Mouse (Mus musculus) intestine, embryonic 14.5 days (tissue): ENCODE measurements around the gene Atp8b3. TPM values are rescaled to one million over a fixed set of nuclear protein-coding genes. Genes with fewer than 3 reads are reported as not detected.

ENCODE experiments used
- ATAC-seq: fragments of 200-750 bp; cut with Nextera tagmentation; replicated peaks from 2 replicates; pipeline ENCODE4 v1.8.0; 2017; ENCODE audit warnings: low read depth, moderate number of reproducible peaks, moderate TSS enrichment, moderate library complexity; ENCODE audit not compliant: low FRiP score, low TSS enrichment
- DNase-seq: peaks from one replicate; pipeline ENCODE4 v3.0.0-alpha.2; 2018; ENCODE audit warnings: low spot score
- H3K27ac ChIP-seq: fragments of 300-500 bp; sonication (generic); 2 replicates; pipeline ENCODE4 v1.5.1; 2014; ENCODE audit warnings: low read depth, mild to moderate bottlenecking, control low read depth
- H3K27me3 ChIP-seq: fragments of 300-500 bp; sonication (generic); replicated peaks from 2 replicates; pipeline ENCODE4 v1.6.1; 2014; ENCODE audit warnings: low read length, control low read depth; ENCODE audit not compliant: control insufficient read depth, insufficient read depth
- H3K36me3 ChIP-seq: fragments of 300-500 bp; sonication (generic); 2 replicates; pipeline ENCODE4 v1.6.1; 2014; ENCODE audit warnings: low read length, control low read depth; ENCODE audit not compliant: control insufficient read depth, insufficient read depth
- H3K4me1 ChIP-seq: fragments of 300-500 bp; sonication (generic); replicated peaks from 2 replicates; pipeline ENCODE4 v1.6.1; 2014; ENCODE audit warnings: low read length, control low read depth, mixed read lengths; ENCODE audit not compliant: control insufficient read depth, insufficient read depth
- H3K4me2 ChIP-seq: fragments of 300-500 bp; sonication (generic); 2 replicates; pipeline ENCODE4 v1.6.1; 2014; ENCODE audit warnings: low read length
- H3K4me3 ChIP-seq: fragments of 300-500 bp; sonication (generic); 2 replicates; pipeline ENCODE4 v1.5.1; 2014; ENCODE audit warnings: low read depth, low read length, control low read depth, mixed read lengths
- H3K9ac ChIP-seq: fragments of 300-500 bp; sonication (generic); 2 replicates; pipeline ENCODE4 v1.6.1; 2014; ENCODE audit warnings: mild to moderate bottlenecking, low read length
- H3K9me3 ChIP-seq: fragments of 300-500 bp; sonication (generic); 2 replicates; pipeline ENCODE4 v1.6.1; 2016; ENCODE audit warnings: low read length, control low read depth; ENCODE audit not compliant: control insufficient read depth
- WGBS: fragments of 180-500 bp; shearing (Covaris S2); extraction: QIAGEN DNeasy Blood & Tissue Kit; methylation state at CpG from one replicate; pipeline ENCODE4 v1.1.7; 2014; 5-methylcytosine and 5-hydroxymethylcytosine counted together
- polyA plus RNA-seq: library from polyadenylated mRNA; unstranded; fragments of >200 nt; fragmentation: Nextera tagmentation; extraction: Ambion mirVana; gene quantifications from 2 replicates; pipeline ENCODE4 v1.2.1, GENCODE M21; 2014

Atp8b3 gene
- polyA plus RNA-seq = 0.18 and 0.32 TPM in 2 replicates

DNA sequence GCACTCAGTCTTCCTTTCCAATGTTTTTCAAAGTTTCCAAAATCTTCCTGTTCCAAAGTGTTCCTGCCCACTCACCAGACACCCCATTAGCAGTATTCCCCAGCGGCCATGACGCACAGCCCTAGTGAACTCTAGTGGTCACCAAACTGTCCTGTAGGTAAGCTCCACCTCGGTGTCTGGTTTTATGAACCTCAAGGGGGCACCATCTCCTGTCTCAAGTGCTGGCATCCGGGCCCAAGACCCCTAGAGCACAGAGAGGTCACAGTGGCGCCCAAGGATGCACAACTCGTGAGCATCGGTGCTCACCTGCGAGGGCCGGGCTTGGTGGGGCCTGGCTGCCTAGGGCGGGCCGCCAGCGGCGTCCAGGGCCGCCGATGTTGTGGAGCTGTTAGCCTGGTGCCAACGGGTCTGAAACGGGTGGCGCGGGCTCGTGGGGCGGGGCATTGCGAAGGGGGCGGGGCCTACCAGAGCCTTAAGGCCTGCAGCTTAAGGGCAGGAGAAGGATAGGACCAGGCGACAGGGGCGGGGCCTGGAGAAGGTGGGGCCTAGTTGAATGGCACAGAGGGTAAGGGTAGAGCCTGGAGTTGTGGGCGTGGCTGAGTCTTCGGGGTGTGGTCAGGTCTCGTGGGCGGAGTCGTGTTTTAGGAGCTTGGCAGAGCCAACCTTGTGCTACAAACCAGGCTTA lies at the start of gene Atp8b3:
Gene Atp8b3, minus strand, starts transcription at position 415 of the 685 bp plus-strand sequence.
- Histone ChIP-seq H3K36me3 (peaks cover 25% of the 10 kb centered on the region), H3K9ac (no peak within 1 kb of the TSS), H3K9me3 (no peaks in the 10 kb centered on the region), H3K4me1 (0 out of 2 replicates have a peak, but pooled peaks cover 4% of the 10 kb centered on the region), H3K27ac (no peak within 1 kb of the TSS), H3K27me3 (peaks cover 29% of the 10 kb centered on the region), H3K4me3 (no peak within 1 kb of the TSS), H3K4me2 (peak within 1 kb of the TSS; percentile 32)
- DNase-seq (peak; percentile 80), ATAC-seq (peak; percentile 87)
- 2% methylated on average over 30 of the region's 30 CpGs for WGBS

DNA sequence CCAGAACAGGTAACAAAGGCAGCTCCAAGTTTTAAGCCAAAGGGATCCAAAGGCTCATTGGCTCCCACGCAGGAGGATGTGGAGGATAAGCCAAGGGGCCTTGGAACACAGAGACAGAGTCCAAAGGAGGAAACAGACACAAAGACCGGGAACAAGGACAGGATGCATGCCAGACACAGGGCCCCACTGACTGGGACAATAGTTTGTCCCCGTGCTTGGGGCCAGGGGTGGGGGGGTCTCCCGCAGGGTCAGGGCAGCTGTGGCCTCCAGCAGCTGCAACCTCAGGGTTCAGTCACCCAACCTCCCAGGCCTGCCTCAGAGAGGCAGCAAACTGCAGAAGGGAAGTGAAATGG lies 48.4 kb upstream of the Atp8b3 start:
- Histone ChIP-seq H3K9me3 (no peaks in the 10 kb centered on the region), H3K4me1 (peaks cover 28% of the 10 kb centered on the region), H3K27me3 (no peaks in the 10 kb centered on the region), H3K4me3 (no peak overlapping the region), H3K36me3 (peaks cover 28% of the 10 kb centered on the region), H3K27ac (peak overlapping the region; percentile 51), H3K4me2 (peak overlapping the region; percentile 4; the same call in 1 of the 2 replicates), H3K9ac (0 out of 2 replicates have a peak overlapping the region, but pooled peaks have one; percentile 20)
- ATAC-seq = no peak
- DNase-seq = no peak
- 49% methylated on average over 4 of the region's 4 CpGs for WGBS

DNA sequence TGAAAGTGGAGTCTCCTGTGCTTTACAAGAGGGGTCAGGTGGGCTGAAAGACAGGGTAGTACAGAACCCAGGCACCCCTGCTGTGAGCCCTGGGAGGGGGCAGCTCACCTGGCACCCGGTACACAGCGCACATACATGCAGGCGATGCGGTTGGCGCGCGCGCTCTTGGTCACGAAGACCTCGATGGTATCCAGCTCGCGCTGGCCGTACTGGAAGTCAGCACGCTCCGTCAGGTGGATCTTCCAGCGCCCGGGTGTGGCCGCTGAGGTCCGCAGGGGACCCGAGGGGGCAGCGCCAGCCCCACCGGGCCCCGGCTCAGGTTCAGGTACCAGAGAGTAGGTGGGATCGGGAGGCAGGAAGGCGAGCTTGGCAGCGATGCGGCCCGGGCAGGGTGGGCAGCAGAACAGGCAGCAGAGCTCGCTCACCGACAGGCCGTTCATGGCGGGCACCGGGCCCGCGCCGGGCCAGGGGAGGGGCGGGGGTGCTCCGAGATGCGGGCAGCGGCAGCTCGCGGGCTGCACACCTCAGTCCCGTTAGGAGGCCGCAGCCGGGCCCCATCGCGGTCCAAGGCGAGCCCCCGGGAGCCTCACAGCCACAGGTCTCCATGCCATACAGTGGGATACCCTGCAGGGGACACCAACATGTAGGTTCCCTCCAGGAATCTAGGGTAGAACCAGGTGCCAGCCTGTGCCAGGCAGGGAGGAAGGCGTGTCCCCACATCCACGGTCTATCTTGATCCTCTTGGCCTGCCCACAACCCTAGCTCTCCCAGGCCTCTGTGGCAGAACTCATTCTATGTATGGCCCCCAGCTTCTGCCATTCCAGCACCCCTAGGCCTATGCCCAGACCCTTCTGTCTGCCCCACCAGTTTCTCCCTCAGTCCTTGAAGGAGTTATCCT lies 47.7 kb upstream of the Atp8b3 start:
- Histone ChIP-seq H3K9ac (0 out of 2 replicates have a peak overlapping the region, but pooled peaks have one; percentile 20), H3K36me3 (peaks cover 29% of the 10 kb centered on the region), H3K4me3 (0 out of 2 replicates have a peak overlapping the region, but pooled peaks have one; percentile 1), H3K4me2 (peak overlapping the region; percentile 27; the same call in 1 of the 2 replicates), H3K4me1 (peaks cover 28% of the 10 kb centered on the region), H3K27ac (peak overlapping the region; percentile 51), H3K9me3 (no peaks in the 10 kb centered on the region), H3K27me3 (no peaks in the 10 kb centered on the region)
- ATAC-seq (no peak), DNase-seq (no peak)
- 92% methylated on average over 48 of the region's 51 CpGs for WGBS

DNA sequence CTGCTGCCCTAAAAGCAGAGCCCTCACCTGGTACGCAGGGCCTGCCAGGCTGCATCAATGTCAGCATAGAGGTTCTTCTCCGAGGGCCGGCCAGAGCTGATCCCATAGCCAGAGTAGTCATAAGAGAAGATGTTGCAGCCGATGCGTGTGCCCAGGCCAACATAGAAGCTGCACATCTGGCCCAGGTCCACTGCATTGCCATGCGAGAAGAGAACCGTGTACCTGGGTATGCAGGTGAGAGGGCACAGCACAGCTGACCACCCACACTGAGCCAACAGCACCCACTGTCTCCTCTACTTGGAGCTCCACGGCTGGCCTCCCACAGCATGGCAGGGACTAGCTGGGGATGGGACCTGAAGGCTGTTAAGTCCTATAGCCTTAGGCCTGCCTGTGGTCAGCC lies 46.7 kb upstream of the Atp8b3 start:
- 90% methylated on average over 8 of the region's 8 CpGs for WGBS
- H3K9ac ChIP-seq = no peak overlapping the region
- no peak for ATAC-seq

DNA sequence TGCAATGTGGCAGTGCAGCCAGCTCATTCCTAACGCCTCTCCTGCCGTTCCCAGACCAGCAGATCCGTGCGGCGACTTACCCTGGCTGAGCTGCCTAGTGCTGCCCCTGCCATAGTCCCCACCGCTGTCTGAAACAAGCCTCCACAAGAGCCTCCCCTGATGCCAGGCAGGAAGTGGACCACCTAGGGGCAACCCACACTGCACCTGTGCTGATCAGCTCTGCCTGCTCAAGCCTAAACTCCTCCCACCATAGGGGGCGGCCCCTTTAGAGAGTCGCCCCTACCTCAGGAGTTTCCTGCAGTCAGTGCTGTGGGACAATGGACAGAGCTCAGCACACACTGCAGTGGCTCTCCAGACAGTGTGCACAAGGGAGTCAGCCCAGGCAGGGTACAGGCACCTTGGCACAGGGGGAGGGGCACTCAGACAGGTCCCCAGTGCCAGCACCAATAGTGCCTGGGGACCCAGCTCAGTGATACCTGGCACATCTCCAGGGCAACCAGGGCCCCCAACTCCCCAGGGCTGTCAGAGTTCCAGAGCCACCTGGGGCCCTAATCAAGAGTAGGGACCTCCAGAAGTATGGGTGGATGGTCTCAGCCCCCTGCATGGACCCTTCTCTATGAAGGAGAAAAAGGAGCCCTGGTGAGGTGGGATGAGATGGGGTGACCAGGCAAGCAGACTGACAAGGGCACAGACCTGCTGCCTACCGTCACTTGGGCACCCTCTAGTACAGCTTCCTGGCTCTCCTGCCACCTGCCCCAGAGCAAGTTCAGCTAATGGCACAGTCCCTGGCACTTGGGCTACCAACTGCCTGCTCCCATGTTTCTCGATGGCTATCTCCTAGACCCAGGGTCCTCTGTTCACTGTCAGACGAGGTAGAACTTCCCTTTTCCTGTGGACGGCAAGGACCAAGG lies 46.0 kb upstream of the Atp8b3 start:
- ATAC-seq (no peak), DNase-seq (no peak)
- no peak overlapping the region for H3K27ac ChIP-seq
- no peak overlapping the region for H3K4me3 ChIP-seq
- no peak overlapping the region for H3K4me2 ChIP-seq
- H3K36me3 ChIP-seq = peaks cover 29% of the 10 kb centered on the region
- H3K9ac ChIP-seq = no peak overlapping the region
- H3K4me1 ChIP-seq = peaks cover 28% of the 10 kb centered on the region
- no peaks in the 10 kb centered on the region for H3K27me3 ChIP-seq
- WGBS = 79% methylated on average over 12 of the region's 12 CpGs
- H3K9me3 ChIP-seq = no peaks in the 10 kb centered on the region

More for the DNA sequence above, 46.7 kb upstream of the Atp8b3 start:
- H3K36me3 ChIP-seq = peaks cover 29% of the 10 kb centered on the region
- no peak overlapping the region for H3K4me3 ChIP-seq
- DNase-seq = no peak
- H3K27me3 ChIP-seq = no peaks in the 10 kb centered on the region
- H3K9me3 ChIP-seq = no peaks in the 10 kb centered on the region
- peaks cover 28% of the 10 kb centered on the region for H3K4me1 ChIP-seq
- H3K4me2 ChIP-seq = peak overlapping the region; percentile 27; the same call in 1 of the 2 replicates
- H3K27ac ChIP-seq = no peak overlapping the region

DNA sequence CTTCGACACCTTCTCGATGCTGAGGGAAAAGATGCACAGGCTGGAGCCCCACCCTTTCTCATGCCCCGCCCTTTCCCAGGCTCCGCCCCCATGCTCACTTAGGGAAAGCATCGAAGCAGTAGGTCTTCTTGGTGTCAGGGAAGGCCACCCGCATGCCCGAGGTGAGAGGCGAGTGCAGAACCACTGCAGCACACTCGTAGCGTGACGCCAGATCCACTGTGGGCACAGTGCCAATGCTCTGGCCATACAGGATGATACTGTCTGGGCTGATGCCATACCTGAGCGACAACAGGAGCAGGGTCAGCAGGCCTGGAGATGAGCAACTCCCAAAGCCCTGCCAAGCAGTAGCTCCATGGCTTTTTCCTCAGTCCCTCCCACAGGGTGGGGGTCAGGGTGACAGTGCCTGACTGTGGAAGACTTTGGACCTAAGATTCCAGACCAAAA lies 45.1 kb upstream of the Atp8b3 start:
- Histone ChIP-seq H3K4me1 (peaks cover 24% of the 10 kb centered on the region), H3K27me3 (no peaks in the 10 kb centered on the region), H3K9me3 (no peaks in the 10 kb centered on the region), H3K27ac (no peak overlapping the region), H3K9ac (no peak overlapping the region), H3K4me2 (no peak overlapping the region), H3K36me3 (peaks cover 29% of the 10 kb centered on the region), H3K4me3 (no peak overlapping the region)
- no peak for DNase-seq
- WGBS = 55% methylated on average over 12 of the region's 12 CpGs
- no peak for ATAC-seq

DNA sequence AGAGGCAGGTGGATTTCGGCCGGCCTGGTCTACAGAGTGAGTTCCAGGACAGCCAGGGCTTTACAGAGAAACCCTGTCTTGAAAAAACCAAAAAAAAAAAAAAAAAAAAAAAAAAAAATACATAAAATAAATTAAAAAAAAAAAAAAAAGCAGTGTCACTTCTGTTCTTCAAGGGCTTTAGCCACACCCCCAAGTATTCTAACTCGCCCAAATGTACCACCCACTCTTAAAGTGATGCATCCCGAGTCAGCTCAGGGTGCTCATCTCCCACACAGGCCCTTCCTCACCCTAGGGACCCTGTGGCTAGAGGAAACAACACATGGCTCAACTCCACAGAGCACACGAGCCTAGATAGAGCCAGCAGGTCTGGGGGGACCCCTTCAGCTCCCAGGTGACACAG lies 44.1 kb upstream of the Atp8b3 start:
- Histone ChIP-seq H3K4me1 (peaks cover 19% of the 10 kb centered on the region), H3K27me3 (no peaks in the 10 kb centered on the region), H3K4me3 (no peak overlapping the region), H3K9me3 (no peaks in the 10 kb centered on the region), H3K9ac (no peak overlapping the region), H3K27ac (no peak overlapping the region), H3K36me3 (peaks cover 29% of the 10 kb centered on the region), H3K4me2 (no peak overlapping the region)
- 90% methylated on average over 5 of the region's 5 CpGs for WGBS
- no peak for DNase-seq
- no peak for ATAC-seq

DNA sequence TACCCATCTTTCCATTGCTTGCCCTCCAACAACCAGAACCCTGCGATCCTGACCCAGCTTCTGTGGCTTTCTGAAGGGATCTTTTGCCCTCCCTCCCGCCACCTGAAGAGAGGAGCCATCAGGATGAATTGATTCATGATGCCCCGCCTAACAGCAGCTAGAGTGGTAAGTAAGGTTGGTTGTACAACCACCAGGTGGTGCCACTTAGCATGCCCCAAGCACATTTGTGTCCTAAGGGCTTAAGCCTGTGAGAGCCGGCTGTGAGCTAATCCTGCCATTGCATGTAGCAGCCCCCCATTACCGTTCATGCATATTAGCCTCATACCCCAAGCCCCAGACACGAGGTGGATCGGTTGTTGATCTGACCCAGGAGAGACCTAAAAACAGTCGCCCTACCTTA lies 40.0 kb upstream of the Atp8b3 start:
- 13% methylated on average over 8 of the region's 8 CpGs for WGBS
- DNase-seq = peak; percentile 71
- ATAC-seq = no peak
- Histone ChIP-seq H3K9ac (0 out of 2 replicates have a peak overlapping the region, but pooled peaks have one; percentile 22), H3K4me1 (peaks cover 22% of the 10 kb centered on the region), H3K4me2 (peak overlapping the region; percentile 87), H3K36me3 (peaks cover 13% of the 10 kb centered on the region), H3K27ac (peak overlapping the region; percentile 92; the same call in 1 of the 2 replicates), H3K9me3 (no peaks in the 10 kb centered on the region), H3K4me3 (peak overlapping the region; percentile 81), H3K27me3 (no peaks in the 10 kb centered on the region)
